Mouse (Mus musculus) mesoderm, embryonic 11.5 days (tissue): ENCODE results near the gene Snx32.
"Not testable (repeated sequence)": the region's sequence is repeated elsewhere in the genome, so short reads cannot be mapped to it uniquely, and the experiment has no call there.

Source experiments
- DNase-seq: peaks from one replicate; pipeline ENCODE4 v3.0.0-alpha.2; 2012; ENCODE audit warnings: low read depth, low spot score

The Snx32 gene

GRCm38 (mm10) chr19:5512091-5513004 is 2.0 kb upstream of the Snx32 start:
- no peak for DNase-seq

GRCm38 (mm10) chr19:5511074-5511632 is 815 bp upstream of the Snx32 start:
- no peak for DNase-seq

- no peak for DNase-seq
Observed at GRCm38 (mm10) chr19:5503687-5504086, 6.7 kb downstream of the Snx32 start, which contains the start of gene 1700020D05Rik. Gene 1700020D05Rik (minus strand): TSS chr19:5503787.

GRCm38 (mm10) chr19:5500330-5500875 is 9.9 kb downstream of the Snx32 start:
- no peak for DNase-seq

GRCm38 (mm10) chr19:5496052-5496370 is 14.3 kb downstream of the Snx32 start:
- DNase-seq = no peak

GRCm38 (mm10) chr19:5495353-5496051 is 14.8 kb downstream of the Snx32 start:
- no peak for DNase-seq

GRCm38 (mm10) chr19:5494314-5494713 is 16.0 kb downstream of the Snx32 start:
- no peak for DNase-seq

- not testable (repeated sequence) for DNase-seq
Observed at GRCm38 (mm10) chr19:5493301-5493721, 17.0 kb downstream of the Snx32 start.

- DNase-seq = no peak
Observed at GRCm38 (mm10) chr19:5492641-5493040, 17.7 kb downstream of the Snx32 start.

GRCm38 (mm10) chr19:5490898-5491708 is 19.2 kb downstream of the Snx32 start:
- peak; percentile 78 for DNase-seq

- DNase-seq = peak; percentile 96
Observed at GRCm38 (mm10) chr19:5490313-5490897, 19.9 kb downstream of the Snx32 start, which contains the start of gene Cfl1. Gene Cfl1 (plus strand): TSS chr19:5490455.

- not testable (repeated sequence) for DNase-seq
Observed at GRCm38 (mm10) chr19:5489721-5490120, 20.6 kb downstream of the Snx32 start.

- DNase-seq = peak; percentile 98
Observed at GRCm38 (mm10) chr19:5488878-5489571, 21.3 kb downstream of the Snx32 start.

- peak; percentile 94 for DNase-seq
Observed at GRCm38 (mm10) chr19:5487768-5488550, 22.4 kb downstream of the Snx32 start, which contains the start of gene Mus81. Gene Mus81 (minus strand): TSS chr19:5488402.

- no peak for DNase-seq
Observed at GRCm38 (mm10) chr19:5486771-5487170, 23.6 kb downstream of the Snx32 start.

- no peak for DNase-seq
Observed at GRCm38 (mm10) chr19:5486286-5486685, 24.1 kb downstream of the Snx32 start.

GRCm38 (mm10) chr19:5485821-5486220 is 24.5 kb downstream of the Snx32 start:
- DNase-seq = no peak

- no peak for DNase-seq
Observed at GRCm38 (mm10) chr19:5485371-5485770, 25.0 kb downstream of the Snx32 start.

- DNase-seq = no peak
Observed at GRCm38 (mm10) chr19:5484496-5484895, 25.8 kb downstream of the Snx32 start.
